Mouse (Mus musculus) embryonic facial prominence, embryonic 15.5 days (tissue): ENCODE results near the gene Stk38l. TPM values are rescaled to one million over a fixed set of nuclear protein-coding genes. Genes with fewer than 3 reads are reported as not detected.
"Not testable (repeated sequence)": the region's sequence is repeated elsewhere in the genome, so short reads cannot be mapped to it uniquely, and the experiment has no call there.

ENCODE experiments used
- ATAC-seq: fragments of 200-750 bp; cut with Nextera tagmentation; 2 replicates; pipeline ENCODE4 v1.8.0; 2017; ENCODE audit warnings: low read depth, moderate TSS enrichment; ENCODE audit not compliant: insufficient number of reproducible peaks, low FRiP score, low TSS enrichment
- H3K27ac ChIP-seq: fragments of 300-500 bp; sonication (generic); replicated peaks from 2 replicates; pipeline ENCODE4 v1.5.1; 2015; ENCODE audit warnings: mild to moderate bottlenecking, inconsistent platforms
- H3K27me3 ChIP-seq: fragments of 300-500 bp; sonication (generic); 2 replicates; pipeline ENCODE4 v1.6.1; 2015; ENCODE audit warnings: inconsistent platforms
- H3K36me3 ChIP-seq: fragments of 300-500 bp; sonication (generic); 2 replicates; pipeline ENCODE4 v1.6.1; 2015; ENCODE audit warnings: mild to moderate bottlenecking, inconsistent platforms
- H3K4me1 ChIP-seq: fragments of 300-500 bp; sonication (generic); 2 replicates; pipeline ENCODE4 v1.6.1; 2015; ENCODE audit warnings: inconsistent platforms
- H3K4me2 ChIP-seq: fragments of 300-500 bp; sonication (generic); replicated peaks from 2 replicates; pipeline ENCODE4 v1.6.1; 2015; ENCODE audit warnings: mild to moderate bottlenecking, inconsistent platforms
- H3K4me3 ChIP-seq: fragments of 300-500 bp; sonication (generic); replicated peaks from 2 replicates; pipeline ENCODE4 v1.5.1; 2015; ENCODE audit warnings: mild to moderate bottlenecking, inconsistent platforms
- H3K9ac ChIP-seq: fragments of 300-500 bp; sonication (generic); 2 replicates; pipeline ENCODE4 v1.6.1; 2015; ENCODE audit warnings: inconsistent platforms
- H3K9me3 ChIP-seq: fragments of 300-500 bp; sonication (generic); replicated peaks from 2 replicates; pipeline ENCODE4 v1.6.1; 2016; ENCODE audit warnings: inconsistent platforms
- WGBS: fragments of 180-500 bp; shearing (Covaris S2); methylation state at CpG from one replicate; pipeline ENCODE4 v1.1.7; 2015; 5-methylcytosine and 5-hydroxymethylcytosine counted together
- polyA plus RNA-seq: library from polyadenylated mRNA; unstranded; fragments of >200 nt; fragmentation: Nextera tagmentation; extraction: Ambion mirVana; gene quantifications from 2 replicates; pipeline ENCODE4 v1.2.1, GENCODE M21; 2015

Gene Stk38l
- polyA plus RNA-seq, 1 experiment from 2014 or later = 16.7 TPM

- Histone ChIP-seq H3K9ac (no peak overlapping the region), H3K27ac (no peak overlapping the region), H3K4me1 (no peaks in the 10 kb centered on the region), H3K9me3 (no peaks in the 10 kb centered on the region), H3K27me3 (no peaks in the 10 kb centered on the region), H3K4me3 (no peak overlapping the region), H3K36me3 (peaks cover 59% of the 10 kb centered on the region; the same call in 1 of the 2 replicates), H3K4me2 (no peak overlapping the region)
- no peak for ATAC-seq
- 81% methylated on average over 5 of the region's 5 CpGs for WGBS
Observed at GRCm38 (mm10) chr6:146770808-146771207, 46.0 kb downstream of the Stk38l start.

GRCm38 (mm10) chr6:146775864-146776263, 51.1 kb downstream of the Stk38l start:
- H3K4me3 ChIP-seq, H3K27me3 ChIP-seq, H3K4me2 ChIP-seq, H3K9me3 ChIP-seq, H3K9ac ChIP-seq, H3K4me1 ChIP-seq, ATAC-seq, H3K27ac ChIP-seq: not testable (repeated sequence)
- 82% methylated on average over 8 of the region's 8 CpGs for WGBS
- peaks cover 39% of the 10 kb centered on the region; the same call in 1 of the 2 replicates for H3K36me3 ChIP-seq

DNA sequence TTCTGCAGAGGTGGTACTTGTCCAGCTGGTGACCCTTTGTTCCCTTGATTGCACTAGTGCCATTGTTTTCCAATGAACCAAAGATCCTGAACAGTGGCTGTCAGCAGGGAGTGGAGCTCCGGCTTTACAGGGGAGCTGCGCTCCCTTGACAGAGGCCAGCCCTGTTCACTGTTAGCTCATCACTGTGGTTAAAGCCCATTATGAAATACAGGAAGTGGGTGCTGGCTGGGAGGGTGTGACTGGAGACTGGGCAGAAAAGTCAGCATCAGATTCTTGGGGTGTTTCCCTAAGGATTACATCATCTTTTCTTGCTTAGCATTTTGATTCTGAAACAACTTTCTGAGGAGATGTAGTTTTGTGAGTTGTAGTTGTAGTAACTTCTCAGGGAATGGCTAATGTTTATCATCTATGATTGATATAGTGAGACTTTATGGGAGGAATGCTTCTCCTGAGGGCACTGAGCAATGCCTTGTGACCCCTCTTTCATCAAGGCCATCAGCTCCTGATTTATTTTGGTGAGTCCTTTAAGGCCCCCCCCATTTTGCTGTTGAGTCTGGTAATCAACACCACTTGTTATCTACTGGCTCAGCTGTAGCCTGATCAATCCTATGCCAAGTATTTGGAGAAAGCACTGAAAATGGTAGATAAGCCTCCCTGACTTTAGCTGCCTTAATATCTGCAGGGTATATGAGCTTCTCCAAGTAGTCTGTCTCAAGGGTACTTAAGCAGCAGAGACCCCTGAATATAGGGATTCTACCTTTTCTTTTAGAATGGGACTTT, 52.0 kb downstream of the Stk38l start:
- Histone ChIP-seq H3K27ac (no peak overlapping the region), H3K4me3 (no peak overlapping the region), H3K36me3 (peaks cover 31% of the 10 kb centered on the region; the same call in 1 of the 2 replicates), H3K9ac (no peak overlapping the region), H3K27me3 (no peaks in the 10 kb centered on the region), H3K4me2 (no peak overlapping the region), H3K4me1 (no peaks in the 10 kb centered on the region), H3K9me3 (no peaks in the 10 kb centered on the region)
- no peak for ATAC-seq
- 44% methylated on average over 2 of the region's 2 CpGs for WGBS

- no peak overlapping the region for H3K9ac ChIP-seq
- H3K4me3 ChIP-seq = no peak overlapping the region
- H3K4me1 ChIP-seq = no peaks in the 10 kb centered on the region
- H3K27me3 ChIP-seq = no peaks in the 10 kb centered on the region
- no peak overlapping the region for H3K4me2 ChIP-seq
- no peak overlapping the region for H3K27ac ChIP-seq
- no peaks in the 10 kb centered on the region for H3K9me3 ChIP-seq
- no peak for ATAC-seq
- 92% methylated on average over 3 of the region's 3 CpGs for WGBS
- H3K36me3 ChIP-seq = peaks cover 28% of the 10 kb centered on the region; the same call in 1 of the 2 replicates
Observed at GRCm38 (mm10) chr6:146778055-146778454, 53.3 kb downstream of the Stk38l start.

DNA sequence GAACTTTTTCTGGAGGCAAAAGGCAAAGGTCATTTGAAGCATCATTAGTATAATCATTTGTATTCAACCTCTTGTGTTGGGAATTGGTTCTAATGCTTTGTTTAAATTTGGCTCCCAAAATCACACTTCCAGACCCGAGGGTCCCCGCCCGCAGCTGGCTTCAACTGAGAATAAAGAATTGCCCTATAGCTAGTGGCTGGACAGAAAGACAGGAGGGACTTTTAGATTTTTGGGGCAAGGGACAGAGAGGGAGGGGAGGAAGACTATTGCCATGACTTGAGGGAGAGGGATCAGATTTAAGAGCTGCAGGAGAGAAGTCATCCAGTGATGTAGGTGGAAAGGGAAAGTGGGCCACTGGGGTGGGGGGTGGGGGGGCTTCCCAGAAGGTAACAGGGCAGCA, 56.8 kb downstream of the Stk38l start:
- H3K4me2 ChIP-seq = no peak overlapping the region
- ATAC-seq = no peak
- H3K9me3 ChIP-seq = no peaks in the 10 kb centered on the region

DNA sequence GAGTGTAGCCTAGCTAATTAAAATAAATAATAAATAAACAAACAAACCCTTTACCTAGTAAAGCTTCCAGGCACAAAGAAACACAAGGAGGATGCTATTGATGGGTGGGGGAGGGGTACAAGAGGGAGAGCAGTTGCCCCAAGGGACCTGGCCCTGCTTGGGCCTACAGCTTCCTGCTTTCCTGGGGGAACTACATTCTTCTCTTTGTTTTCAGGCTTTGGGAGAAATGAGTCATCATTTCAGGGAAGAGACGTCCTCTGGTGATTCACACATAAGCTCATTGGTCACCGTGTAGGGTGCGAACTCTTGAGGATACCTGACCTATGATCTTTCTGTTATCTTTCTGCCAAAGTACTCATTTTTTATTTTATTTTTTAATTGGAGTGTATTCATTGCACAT, 68.7 kb downstream of the Stk38l start:
- H3K4me2 ChIP-seq = no peak overlapping the region
- 50% methylated on average over 3 of the region's 3 CpGs for WGBS
- H3K4me1 ChIP-seq = peaks cover 11% of the 10 kb centered on the region
- H3K9ac ChIP-seq = no peak overlapping the region
- ATAC-seq = no peak
- H3K9me3 ChIP-seq = no peaks in the 10 kb centered on the region
- no peak overlapping the region for H3K27ac ChIP-seq
- no peaks in the 10 kb centered on the region; the same call in 1 of the 2 replicates for H3K27me3 ChIP-seq
- no peaks in the 10 kb centered on the region for H3K36me3 ChIP-seq
- no peak overlapping the region for H3K4me3 ChIP-seq

More for the DNA sequence above, 56.8 kb downstream of the Stk38l start:
- peaks cover 5% of the 10 kb centered on the region; the same call in 1 of the 2 replicates for H3K36me3 ChIP-seq
- 86% methylated on average over 3 of the region's 3 CpGs for WGBS
- H3K4me1 ChIP-seq = no peaks in the 10 kb centered on the region
- no peak overlapping the region for H3K9ac ChIP-seq
- no peaks in the 10 kb centered on the region for H3K27me3 ChIP-seq
- no peak overlapping the region for H3K27ac ChIP-seq
- no peak overlapping the region for H3K4me3 ChIP-seq

DNA sequence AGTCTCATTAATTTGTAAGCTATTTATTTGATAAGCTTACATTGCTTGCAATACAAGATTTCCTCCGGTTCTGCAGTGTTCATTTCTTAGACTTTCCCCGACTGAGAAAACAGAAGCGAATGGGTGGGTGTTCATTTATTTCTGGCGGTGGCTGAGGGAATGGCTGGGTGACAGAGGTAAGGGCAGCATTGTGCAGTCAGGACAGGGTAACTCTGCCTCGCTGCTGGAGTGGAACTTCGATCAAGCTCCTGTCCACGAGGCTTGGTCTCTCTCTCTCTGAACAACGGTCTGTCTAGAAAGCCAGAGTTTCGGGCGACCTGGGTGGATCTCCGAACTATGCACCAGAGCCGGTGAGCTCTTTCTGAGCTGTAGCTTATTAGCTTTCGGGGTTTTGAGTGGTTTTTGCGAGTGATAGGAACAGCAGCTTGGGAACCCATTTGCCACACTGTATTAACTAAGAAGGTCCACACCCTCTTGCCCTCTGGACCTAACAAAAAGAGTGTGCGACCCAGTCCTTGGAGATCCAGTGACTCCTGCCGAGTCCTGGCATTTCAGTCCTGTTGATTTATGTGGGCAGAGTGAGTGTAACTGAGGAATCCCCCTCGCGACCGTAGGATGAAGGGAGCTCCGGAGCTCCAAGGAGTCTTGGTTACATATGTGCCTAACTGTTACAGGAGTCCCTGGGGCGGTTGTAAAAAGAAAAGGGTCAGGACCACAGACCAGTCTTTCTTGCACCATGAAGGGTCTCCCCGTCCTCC, 70.5 kb downstream of the Stk38l start:
- peaks cover 11% of the 10 kb centered on the region for H3K4me1 ChIP-seq
- H3K27ac ChIP-seq = no peak overlapping the region
- ATAC-seq = peak; percentile 22; the same call in 1 of the 2 replicates

GRCm38 (mm10) chr6:146795924-146796545, 71.2 kb downstream of the Stk38l start, which contains the start of gene Arntl2:
Gene Arntl2 (plus strand): TSS chr6:146796055.
- under 1% methylated on average over 36 of the region's 36 CpGs for WGBS
- peak; percentile 95 for ATAC-seq
- Histone ChIP-seq H3K4me2 (peak within 1 kb of the TSS; percentile 83), H3K4me1 (peaks cover 11% of the 10 kb centered on the region), H3K27me3 (no peaks in the 10 kb centered on the region; the same call in 1 of the 2 replicates), H3K36me3 (no peaks in the 10 kb centered on the region), H3K9me3 (no peaks in the 10 kb centered on the region), H3K4me3 (peak within 1 kb of the TSS; percentile 60), H3K9ac (peak within 1 kb of the TSS; percentile 57), H3K27ac (no peak within 1 kb of the TSS)

More for the DNA sequence above, 70.5 kb downstream of the Stk38l start:
- Histone ChIP-seq H3K4me2 (peak overlapping the region; percentile 83), H3K9me3 (no peaks in the 10 kb centered on the region), H3K9ac (peak overlapping the region; percentile 57), H3K36me3 (no peaks in the 10 kb centered on the region), H3K27me3 (no peaks in the 10 kb centered on the region; the same call in 1 of the 2 replicates), H3K4me3 (peak overlapping the region; percentile 60)
- WGBS = 11% methylated on average over 22 of the region's 22 CpGs

- H3K9me3 ChIP-seq = no peaks in the 10 kb centered on the region
- H3K4me3 ChIP-seq = no peak overlapping the region
- WGBS = 65% methylated on average over 5 of the region's 5 CpGs
- no peak overlapping the region for H3K4me2 ChIP-seq
- H3K27ac ChIP-seq = no peak overlapping the region
- H3K36me3 ChIP-seq = no peaks in the 10 kb centered on the region
- ATAC-seq = no peak
- peaks cover 11% of the 10 kb centered on the region for H3K4me1 ChIP-seq
- H3K9ac ChIP-seq = no peak overlapping the region
- H3K27me3 ChIP-seq = no peaks in the 10 kb centered on the region; the same call in 1 of the 2 replicates
Observed at GRCm38 (mm10) chr6:146797446-146797845, 72.7 kb downstream of the Stk38l start.

DNA sequence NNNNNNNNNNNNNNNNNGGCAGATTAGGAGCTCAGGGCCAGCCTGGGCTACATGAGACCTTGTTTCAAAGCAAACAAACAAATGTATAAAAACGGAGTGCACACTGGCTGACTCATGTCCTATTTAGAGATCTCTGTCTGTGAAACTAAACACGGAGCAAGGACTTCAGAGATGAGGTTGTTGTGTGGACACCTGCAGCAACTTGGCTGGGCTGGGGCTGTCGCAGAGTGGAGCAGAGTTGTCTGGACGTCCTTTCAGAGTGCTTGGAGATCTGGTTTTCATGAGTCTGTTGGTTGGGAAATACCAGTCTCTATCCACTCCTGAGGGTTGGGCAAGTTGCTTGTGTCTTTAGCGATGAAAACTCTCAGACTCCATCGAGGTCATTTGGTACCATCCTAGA, 85.2 kb downstream of the Stk38l start:
- ATAC-seq = no peak
- Histone ChIP-seq H3K9me3 (no peaks in the 10 kb centered on the region), H3K4me3 (no peak overlapping the region), H3K4me2 (no peak overlapping the region), H3K4me1 (no peaks in the 10 kb centered on the region), H3K27me3 (no peaks in the 10 kb centered on the region), H3K27ac (no peak overlapping the region), H3K36me3 (peaks cover 37% of the 10 kb centered on the region), H3K9ac (no peak overlapping the region)
- WGBS = 91% methylated on average over 6 of the region's 6 CpGs

- Histone ChIP-seq H3K9ac (no peak overlapping the region), H3K27ac (no peak overlapping the region), H3K9me3 (no peaks in the 10 kb centered on the region), H3K36me3 (peaks cover 33% of the 10 kb centered on the region), H3K27me3 (no peaks in the 10 kb centered on the region), H3K4me1 (no peaks in the 10 kb centered on the region), H3K4me3 (no peak overlapping the region), H3K4me2 (no peak overlapping the region)
- 85% methylated on average over 5 of the region's 5 CpGs for WGBS
- no peak for ATAC-seq
Observed at GRCm38 (mm10) chr6:146813007-146813406, 88.2 kb downstream of the Stk38l start.
